Mouse (Mus musculus) heart, postnatal 0 days (tissue): ENCODE results near the gene Rnf2.

Experiments used
- CTCF ChIP-seq: IDR thresholded peaks from 2 replicates; pipeline ENCODE4 v1.5.1; 2016; ENCODE audit warnings: antibody characterized with exemption, control low read depth, low read depth
- EP300 ChIP-seq: IDR thresholded peaks from 2 replicates; pipeline ENCODE4 v1.6.1; 2016; ENCODE audit warnings: antibody characterized with exemption, low read depth

DNA sequence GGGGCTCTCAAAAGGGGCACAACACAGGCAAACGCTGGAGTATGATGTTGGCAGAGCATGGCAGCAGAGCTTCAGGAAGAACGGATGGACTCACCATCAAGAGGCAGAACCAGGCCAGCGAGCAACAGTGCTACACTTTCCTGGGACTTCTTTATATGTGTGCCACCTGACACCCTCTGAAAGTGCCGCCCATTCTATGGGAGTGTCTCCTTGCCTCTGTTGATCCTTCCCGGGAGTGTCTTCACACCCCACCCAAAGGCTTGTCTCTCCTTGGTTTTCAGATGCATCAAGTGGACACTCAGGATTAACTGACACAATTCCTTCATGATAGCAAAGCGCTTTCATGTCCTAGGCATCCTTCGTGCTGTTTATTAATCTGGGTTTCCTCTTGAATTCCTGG lies 44.8 kb upstream of the Rnf2 start:
- TF ChIP-seq CTCF (no peak), EP300 (no peak)
